Mouse (Mus musculus) stomach, embryonic 14.5 days (tissue): ENCODE data around the gene Cd6. TPM values are rescaled to one million over a fixed set of nuclear protein-coding genes. Genes with fewer than 3 reads are reported as not detected.

Experiments
- ATAC-seq: fragments of 200-750 bp; cut with Nextera tagmentation; 2 replicates; pipeline ENCODE4 v1.8.0; 2017; ENCODE audit warnings: low read depth, moderate TSS enrichment; ENCODE audit not compliant: insufficient number of reproducible peaks, insufficient read depth, low FRiP score
- H3K27ac ChIP-seq: fragments of 300-500 bp; sonication (generic); 2 replicates; pipeline ENCODE4 v1.5.1; 2014; ENCODE audit warnings: mild to moderate bottlenecking, low read length, moderate library complexity, mixed read lengths
- H3K27me3 ChIP-seq: fragments of 300-500 bp; sonication (generic); 2 replicates; pipeline ENCODE4 v1.6.1; 2014; ENCODE audit warnings: low read length, control low read depth, mixed read lengths; ENCODE audit not compliant: control insufficient read depth, insufficient read depth
- H3K36me3 ChIP-seq: fragments of 300-500 bp; sonication (generic); 2 replicates; pipeline ENCODE4 v1.6.1; 2014; ENCODE audit warnings: mild to moderate bottlenecking, control low read depth, low read length, moderate library complexity, mixed read lengths; ENCODE audit not compliant: control insufficient read depth, insufficient read depth
- H3K4me1 ChIP-seq: fragments of 300-500 bp; sonication (generic); 2 replicates; pipeline ENCODE4 v1.6.1; 2014; ENCODE audit warnings: low read length, control low read depth, mixed read lengths; ENCODE audit not compliant: control insufficient read depth, insufficient read depth
- H3K4me2 ChIP-seq: fragments of 300-500 bp; sonication (generic); replicated peaks from 2 replicates; pipeline ENCODE4 v1.6.1; 2014; ENCODE audit warnings: low read depth, low read length, control low read depth
- H3K4me3 ChIP-seq: fragments of 300-500 bp; sonication (generic); 2 replicates; pipeline ENCODE4 v1.5.1; 2014; ENCODE audit warnings: low read depth, low read length, control low read depth
- H3K9ac ChIP-seq: fragments of 300-500 bp; sonication (generic); replicated peaks from 2 replicates; pipeline ENCODE4 v1.6.1; 2014; ENCODE audit warnings: low read depth, mild to moderate bottlenecking, control low read depth, low read length, moderate library complexity, mixed read lengths
- H3K9me3 ChIP-seq: fragments of 300-500 bp; sonication (generic); 2 replicates; pipeline ENCODE4 v1.6.1; 2016; ENCODE audit warnings: low read depth, low read length, control low read depth; ENCODE audit not compliant: control insufficient read depth
- WGBS: fragments of 180-500 bp; shearing (Covaris S2); extraction: QIAGEN DNeasy Blood & Tissue Kit; methylation state at CpG from one replicate; pipeline ENCODE4 v1.1.7; 2014; 5-methylcytosine and 5-hydroxymethylcytosine counted together
- polyA plus RNA-seq: library from polyadenylated mRNA; unstranded; fragments of >200 nt; fragmentation: Nextera tagmentation; extraction: Ambion mirVana; gene quantifications from 2 replicates; pipeline ENCODE4 v1.2.1, GENCODE M21; 2014

The Cd6 gene
- polyA plus RNA-seq, 1 experiment from 2014 or later, result 0.58 TPM

DNA sequence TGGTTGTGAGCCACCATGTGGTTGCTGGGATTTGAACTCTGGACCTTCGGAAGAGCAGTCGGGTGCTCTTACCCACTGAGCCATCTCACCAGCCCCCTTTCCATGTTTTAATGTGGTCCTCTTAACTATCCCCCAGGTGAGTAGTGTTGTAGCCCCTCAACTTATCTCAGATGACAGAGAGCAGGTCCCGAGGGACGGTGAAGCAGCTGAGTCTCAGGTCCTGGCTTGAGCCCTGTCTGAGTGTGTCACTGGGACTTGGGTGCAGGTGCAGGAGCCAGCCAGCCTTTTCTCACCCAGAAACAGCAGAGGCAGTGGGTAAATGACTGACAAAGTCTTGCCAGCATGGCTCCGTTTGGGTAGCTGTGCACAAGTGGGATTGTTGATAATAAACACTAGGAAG is 14.3 kb upstream of the Cd6 start:
- H3K4me2 ChIP-seq, result no peak overlapping the region
- H3K27me3 ChIP-seq, result no peaks in the 10 kb centered on the region
- ATAC-seq, result no peak
- H3K9me3 ChIP-seq, result no peaks in the 10 kb centered on the region
- H3K9ac ChIP-seq, result no peak overlapping the region
- no peak overlapping the region for H3K27ac ChIP-seq
- no peaks in the 10 kb centered on the region for H3K36me3 ChIP-seq
- WGBS, result 94% methylated on average over 5 of the region's 5 CpGs
- H3K4me3 ChIP-seq, result no peak overlapping the region
- 0 out of 2 replicates have a peak, but pooled peaks cover 2% of the 10 kb centered on the region for H3K4me1 ChIP-seq

DNA sequence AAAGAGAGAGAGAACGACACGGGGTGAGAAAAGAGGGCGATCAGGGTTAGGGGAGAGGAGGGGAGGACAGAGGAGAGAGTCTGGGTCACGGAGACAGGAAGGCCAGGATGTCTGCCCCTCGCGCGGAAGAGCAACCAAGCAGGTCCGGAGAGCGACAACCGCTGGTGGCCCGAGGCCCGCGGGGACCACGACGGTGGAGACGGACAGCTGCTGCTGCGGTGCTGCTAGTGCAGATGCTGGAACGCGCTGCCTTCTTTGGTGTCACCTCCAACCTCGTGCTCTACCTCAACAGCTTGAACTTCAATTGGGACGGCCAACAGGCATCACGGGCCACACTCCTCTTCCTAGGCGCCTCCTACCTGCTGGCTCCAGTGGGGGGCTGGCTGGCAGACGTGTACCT is 13.1 kb upstream of the Cd6 start:
- no peaks in the 10 kb centered on the region for H3K36me3 ChIP-seq
- no peaks in the 10 kb centered on the region for H3K27me3 ChIP-seq
- 0 out of 2 replicates have a peak, but pooled peaks cover 2% of the 10 kb centered on the region for H3K4me1 ChIP-seq
- WGBS, result 54% methylated on average over 24 of the region's 24 CpGs
- no peak overlapping the region for H3K4me3 ChIP-seq
- ATAC-seq, result no peak
- no peaks in the 10 kb centered on the region for H3K9me3 ChIP-seq
- no peak overlapping the region for H3K9ac ChIP-seq
- no peak overlapping the region for H3K4me2 ChIP-seq
- no peak overlapping the region for H3K27ac ChIP-seq

DNA sequence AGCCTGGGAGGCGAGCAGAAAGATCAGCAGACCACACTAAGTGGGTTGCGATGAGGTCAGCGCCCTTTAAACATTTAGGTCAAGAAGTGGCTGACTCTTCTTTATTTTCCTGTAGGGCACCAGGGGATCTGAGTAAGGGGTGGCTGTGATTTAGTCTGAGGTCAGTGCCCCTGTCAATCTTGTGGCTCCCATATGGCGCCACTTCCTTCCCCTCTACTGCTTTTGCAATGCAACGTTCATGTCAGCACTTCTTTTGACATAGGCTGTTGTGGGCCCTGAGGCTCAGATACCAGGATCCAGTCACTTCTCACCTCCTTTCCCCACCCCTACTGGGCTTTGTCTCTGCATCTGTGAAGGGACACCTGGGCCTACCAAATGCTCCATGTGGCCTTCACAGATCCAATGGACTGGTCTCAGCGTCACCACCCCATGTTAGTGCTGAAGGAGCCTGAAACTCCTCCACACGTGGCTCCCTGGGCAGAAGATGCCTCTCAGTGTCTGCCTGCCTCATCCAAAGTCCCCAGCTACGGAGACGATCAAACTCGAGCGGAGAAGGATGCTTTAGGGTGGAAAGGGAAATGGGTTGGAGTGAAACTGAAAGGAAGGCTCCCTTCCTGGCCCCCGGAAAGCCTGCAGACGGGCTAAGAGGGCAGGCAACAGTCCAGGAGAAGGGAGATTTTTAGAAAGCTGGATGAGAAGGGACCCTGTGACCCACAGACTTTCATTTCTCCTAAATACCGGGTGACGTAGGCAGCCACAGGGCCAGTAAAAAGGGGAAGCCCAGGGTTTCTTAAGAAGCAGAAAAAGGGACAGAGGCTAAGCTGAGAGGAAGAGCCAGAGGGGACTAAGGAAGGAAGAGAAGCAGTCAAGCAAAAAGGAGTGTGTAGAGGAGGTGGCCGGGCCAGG is 12.1 kb upstream of the Cd6 start:
- Histone ChIP-seq H3K4me2 (no peak overlapping the region), H3K4me1 (0 out of 2 replicates have a peak, but pooled peaks cover under 1% of the 10 kb centered on the region), H3K9ac (no peak overlapping the region), H3K4me3 (no peak overlapping the region), H3K27ac (no peak overlapping the region), H3K36me3 (no peaks in the 10 kb centered on the region), H3K9me3 (no peaks in the 10 kb centered on the region), H3K27me3 (no peaks in the 10 kb centered on the region)
- WGBS, result 55% methylated on average over 16 of the region's 16 CpGs
- ATAC-seq, result no peak

DNA sequence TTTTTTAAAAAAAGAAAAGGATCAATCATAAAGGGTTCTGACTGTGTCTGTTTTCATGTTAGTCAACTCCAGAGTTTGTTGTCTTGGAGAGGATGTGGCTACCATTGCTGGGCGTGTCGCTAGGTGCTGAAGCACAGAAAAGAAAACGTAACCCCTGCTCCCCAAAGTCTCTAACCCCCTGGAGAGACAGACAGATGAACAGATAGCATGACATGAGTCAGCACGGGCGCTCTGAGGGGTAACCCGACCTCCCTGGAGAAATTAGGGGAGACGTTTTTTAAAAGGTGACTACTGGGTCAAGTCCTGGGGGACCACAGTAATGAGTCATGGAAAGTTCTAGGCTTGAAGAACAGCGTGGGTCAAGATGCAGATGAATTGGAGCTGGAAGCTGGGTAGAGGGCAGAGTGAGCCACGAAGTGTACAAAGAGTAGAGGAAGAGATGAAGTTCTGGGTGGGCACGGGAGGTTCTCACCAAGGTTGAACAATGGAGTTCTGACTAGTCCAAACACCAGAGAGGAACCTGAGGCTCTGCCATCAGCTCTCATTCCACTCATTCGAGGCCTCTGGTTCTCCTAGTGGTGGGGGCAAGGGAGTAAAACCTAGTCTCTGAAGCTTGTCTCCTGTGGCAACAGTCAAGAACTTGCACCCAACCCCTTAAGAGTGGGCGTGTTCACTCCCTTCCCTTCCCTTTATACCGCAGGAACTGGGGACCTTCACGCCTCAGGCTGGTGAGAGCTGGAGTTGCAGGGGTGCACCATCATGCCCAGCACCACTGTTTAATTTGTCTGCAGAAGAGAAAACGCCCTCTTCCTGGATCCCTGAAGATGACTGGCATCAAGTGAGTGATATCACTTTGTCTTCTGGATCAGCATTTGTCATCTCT is 9.4 kb upstream of the Cd6 start, which contains the start of gene Slc15a3:
Slc15a3 (plus strand) TSS at position 718 of the 883 bp plus-strand sequence.
- H3K4me2 ChIP-seq, result no peak within 1 kb of the TSS
- H3K36me3 ChIP-seq, result no peaks in the 10 kb centered on the region
- no peak within 1 kb of the TSS for H3K9ac ChIP-seq
- H3K4me3 ChIP-seq, result no peak within 1 kb of the TSS
- H3K27me3 ChIP-seq, result no peaks in the 10 kb centered on the region
- H3K4me1 ChIP-seq, result no peaks in the 10 kb centered on the region
- ATAC-seq, result no peak
- no peaks in the 10 kb centered on the region for H3K9me3 ChIP-seq
- WGBS, result 73% methylated on average over 15 of the region's 15 CpGs
- H3K27ac ChIP-seq, result no peak within 1 kb of the TSS

DNA sequence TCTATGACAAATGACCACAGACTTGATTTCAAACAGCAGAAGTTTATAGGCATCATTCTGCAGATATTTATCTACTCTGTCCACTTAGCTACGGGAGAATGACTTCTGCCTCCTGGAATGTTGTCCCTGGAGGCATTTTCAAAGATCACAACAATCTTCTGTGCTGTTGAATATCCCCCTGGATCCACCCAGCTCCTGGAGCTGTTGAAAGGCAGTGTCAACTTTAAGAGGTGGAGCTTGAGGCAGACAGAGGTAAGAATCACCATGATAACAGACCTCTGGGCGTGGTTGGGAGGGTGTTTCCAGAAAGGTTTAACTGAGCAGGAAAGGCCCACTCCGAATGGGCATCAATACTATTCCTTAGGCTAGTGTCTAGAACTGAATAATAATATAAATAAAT is 5.8 kb upstream of the Cd6 start:
- no peak overlapping the region for H3K27ac ChIP-seq
- WGBS, result 50% methylated on average over 3 of the region's 3 CpGs
- H3K9me3 ChIP-seq, result no peaks in the 10 kb centered on the region
- no peak for ATAC-seq
- H3K4me3 ChIP-seq, result no peak overlapping the region
- H3K4me2 ChIP-seq, result no peak overlapping the region
- H3K4me1 ChIP-seq, result no peaks in the 10 kb centered on the region
- no peak overlapping the region for H3K9ac ChIP-seq
- no peaks in the 10 kb centered on the region for H3K36me3 ChIP-seq
- no peaks in the 10 kb centered on the region for H3K27me3 ChIP-seq

DNA sequence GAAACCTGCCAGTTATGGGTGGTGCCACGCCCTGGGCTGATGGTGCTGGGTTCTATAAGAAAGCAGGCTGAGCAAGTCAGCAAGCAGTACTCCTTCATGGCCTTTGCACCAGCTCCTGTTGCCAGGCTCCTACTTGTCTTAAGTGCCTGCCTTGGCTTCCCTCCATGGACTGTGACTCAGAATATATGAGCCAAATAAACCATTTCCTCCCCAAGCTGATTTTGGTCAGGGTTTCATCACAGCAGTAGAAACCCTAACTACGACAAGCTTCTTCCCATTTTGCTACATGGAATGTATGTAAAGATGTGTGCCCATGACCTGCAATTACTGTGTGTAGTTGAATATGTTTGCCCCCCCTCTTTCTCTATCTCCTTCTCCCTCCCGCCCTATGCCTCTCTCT is 3.8 kb upstream of the Cd6 start:
- H3K9me3 ChIP-seq, result no peaks in the 10 kb centered on the region
- ATAC-seq, result no peak
- no peak overlapping the region for H3K27ac ChIP-seq
- no peak overlapping the region for H3K4me3 ChIP-seq
- no peaks in the 10 kb centered on the region for H3K27me3 ChIP-seq
- H3K4me2 ChIP-seq, result no peak overlapping the region
- no peaks in the 10 kb centered on the region for H3K4me1 ChIP-seq
- WGBS, result 80% methylated on average over 3 of the region's 3 CpGs
- H3K9ac ChIP-seq, result no peak overlapping the region
- no peaks in the 10 kb centered on the region for H3K36me3 ChIP-seq

DNA sequence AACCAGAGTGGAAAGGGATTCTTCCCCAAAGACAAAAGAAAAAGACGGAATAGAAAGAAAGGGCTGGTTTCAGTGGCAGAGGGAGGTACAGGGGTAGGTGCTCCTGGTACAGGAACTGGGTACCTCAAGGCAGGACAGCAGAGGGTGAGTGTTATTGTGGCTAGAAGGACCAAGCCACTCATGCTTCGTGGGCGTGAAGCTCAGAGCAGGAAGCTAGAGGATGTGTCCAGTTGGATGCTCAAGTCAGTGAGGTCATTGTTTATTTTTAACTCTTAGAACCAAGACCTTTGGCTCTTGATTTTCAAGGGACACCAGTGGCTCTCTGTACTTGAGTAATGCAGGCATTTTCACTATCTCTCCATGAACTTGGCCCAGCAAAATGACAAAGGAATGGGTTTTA is 2.2 kb upstream of the Cd6 start:
- WGBS, result 74% methylated on average over 3 of the region's 3 CpGs
- Histone ChIP-seq H3K36me3 (no peaks in the 10 kb centered on the region), H3K4me2 (no peak overlapping the region), H3K27me3 (no peaks in the 10 kb centered on the region), H3K9me3 (no peaks in the 10 kb centered on the region), H3K27ac (no peak overlapping the region), H3K4me3 (no peak overlapping the region), H3K9ac (no peak overlapping the region), H3K4me1 (no peaks in the 10 kb centered on the region)
- ATAC-seq, result no peak

DNA sequence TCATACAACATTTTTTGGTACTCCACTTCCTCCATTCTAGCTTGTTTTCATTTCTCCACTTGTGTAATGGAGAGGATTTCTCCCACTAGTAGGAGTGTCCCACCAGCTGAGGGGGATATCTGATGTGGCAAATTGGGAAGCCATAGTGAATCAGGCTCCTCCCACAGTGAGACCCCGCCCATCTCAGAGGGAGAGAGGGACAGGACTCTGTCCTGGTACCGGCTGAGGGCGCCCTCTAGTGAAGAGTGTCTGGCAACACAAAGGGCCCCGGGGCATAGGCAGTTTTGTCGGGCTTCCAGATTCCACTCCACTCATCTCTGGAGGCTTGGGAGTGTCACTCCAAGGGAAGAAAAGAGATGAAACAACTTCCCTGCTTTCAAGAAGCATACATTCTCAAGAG is 1.6 kb upstream of the Cd6 start:
- H3K36me3 ChIP-seq, result no peaks in the 10 kb centered on the region
- H3K27ac ChIP-seq, result no peak overlapping the region
- no peaks in the 10 kb centered on the region for H3K4me1 ChIP-seq
- H3K4me2 ChIP-seq, result no peak overlapping the region
- H3K9me3 ChIP-seq, result no peaks in the 10 kb centered on the region
- WGBS, result 12% methylated on average over 5 of the region's 5 CpGs
- no peaks in the 10 kb centered on the region for H3K27me3 ChIP-seq
- no peak overlapping the region for H3K9ac ChIP-seq
- no peak overlapping the region for H3K4me3 ChIP-seq
- ATAC-seq, result peak; percentile 49; the same call in 1 of the 2 replicates
